Mouse (Mus musculus) brain, embryonic 14.5 days (tissue): ENCODE measurements at regions not wholly inside any gene's neighbourhood (a gene's known extent, or its start where the extent isn't known, plus 50 kb on each side); places are given as distances from the start of the nearest gene placed in this dataset.

Experiments used
- CTCF ChIP-seq: fragments of 200-500 bp; IDR thresholded peaks from 2 replicates; pipeline ENCODE4 v1.5.1; 2012; ENCODE audit warnings: inconsistent platforms, mild to moderate bottlenecking, moderate library complexity, borderline replicate concordance; ENCODE audit not compliant: insufficient read depth, insufficient read length; ENCODE audit errors: extremely low read depth
- POLR2A ChIP-seq: fragments of 200-500 bp; IDR thresholded peaks from 2 replicates; pipeline ENCODE4 v1.6.1; 2012; ENCODE audit warnings: mild to moderate bottlenecking, inconsistent platforms, borderline replicate concordance; ENCODE audit not compliant: poor library complexity, insufficient read depth, insufficient read length, severe bottlenecking; ENCODE audit errors: extremely low read depth

GRCm38 (mm10) chr17:68961160-68961559, 114.3 kb upstream of the Epb41l3 start:
- TF ChIP-seq POLR2A = no peak
- no peak for TF ChIP-seq CTCF
